Mouse (Mus musculus) hindbrain, embryonic 10.5 days (tissue): ENCODE results near the gene Gm20741. TPM values are rescaled to one million over a fixed set of nuclear protein-coding genes. Genes with fewer than 3 reads are reported as not detected.

Source experiments
- DNase-seq: peaks from one replicate; pipeline ENCODE4 v3.0.0-alpha.2; 2017; ENCODE audit warnings: low spot score
- H3K27ac ChIP-seq: fragments of 300-500 bp; sonication (generic); 2 replicates; pipeline ENCODE4 v1.5.1; 2016; ENCODE audit warnings: mild to moderate bottlenecking, moderate library complexity
- H3K27me3 ChIP-seq: fragments of 300-500 bp; sonication (generic); 2 replicates; pipeline ENCODE4 v1.6.1; 2016; ENCODE audit warnings: mild to moderate bottlenecking; ENCODE audit not compliant: poor library complexity, insufficient read depth, severe bottlenecking
- H3K36me3 ChIP-seq: fragments of 300-500 bp; sonication (generic); 2 replicates; pipeline ENCODE4 v1.6.1; 2016; ENCODE audit warnings: mild to moderate bottlenecking, moderate library complexity
- H3K4me1 ChIP-seq: fragments of 300-500 bp; sonication (generic); replicated peaks from 2 replicates; pipeline ENCODE4 v1.6.1; 2016; ENCODE audit warnings: mild to moderate bottlenecking
- H3K4me3 ChIP-seq: fragments of 300-500 bp; sonication (generic); 2 replicates; pipeline ENCODE4 v1.5.1; 2016; ENCODE audit warnings: mild to moderate bottlenecking, moderate library complexity
- H3K9me3 ChIP-seq: fragments of 300-500 bp; sonication (generic); 2 replicates; pipeline ENCODE4 v1.6.1; 2016; ENCODE audit warnings: mild to moderate bottlenecking, moderate library complexity
- WGBS: fragments of 180-500 bp; shearing (Covaris S2); methylation state at CpG from one replicate; pipeline ENCODE4 v1.1.7; 2016; 5-methylcytosine and 5-hydroxymethylcytosine counted together
- polyA plus RNA-seq: library from polyadenylated mRNA; unstranded; fragments of >200 nt; fragmentation: Nextera tagmentation; extraction: Ambion mirVana; gene quantifications from 2 replicates; pipeline ENCODE4 v1.2.1, GENCODE M21; 2016

Gene Gm20741
- polyA plus RNA-seq, result not detected in 2 replicates

DNA sequence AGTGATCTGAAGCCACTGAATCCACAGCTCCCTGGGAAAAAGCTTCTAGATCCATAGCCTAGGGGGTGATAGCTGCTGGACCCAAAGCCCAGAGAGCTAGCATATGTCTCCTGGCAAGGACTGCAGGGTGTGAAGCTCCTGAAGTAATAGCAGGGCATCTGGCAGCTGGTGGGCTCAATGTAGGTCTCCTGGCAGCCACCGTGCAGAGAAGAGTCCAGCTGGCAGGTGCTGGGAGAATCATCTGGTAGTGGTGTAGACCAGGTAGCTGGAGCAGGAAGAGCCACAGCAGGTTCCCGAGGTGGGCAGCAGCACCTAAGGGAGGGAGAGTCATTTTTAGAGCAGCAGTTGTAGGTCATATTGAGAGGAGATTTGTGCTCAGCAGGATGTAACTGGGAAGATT is at the start of gene Gm20741:
Gene Gm20741 (minus strand): TSS at position 394 of the 400 bp plus-strand sequence.
- no peak within 1 kb of the TSS for H3K27ac ChIP-seq
- H3K27me3 ChIP-seq, result no peaks in the 10 kb centered on the region
- 87% methylated on average over 2 of the region's 2 CpGs for WGBS
- H3K4me1 ChIP-seq, result no peaks in the 10 kb centered on the region
- no peak within 1 kb of the TSS for H3K4me3 ChIP-seq
- no peak for DNase-seq
- no peaks in the 10 kb centered on the region for H3K9me3 ChIP-seq
- no peaks in the 10 kb centered on the region for H3K36me3 ChIP-seq

- Histone ChIP-seq H3K4me1 (no peaks in the 10 kb centered on the region), H3K27ac (no peak overlapping the region), H3K4me3 (no peak overlapping the region), H3K9me3 (no peaks in the 10 kb centered on the region), H3K27me3 (no peaks in the 10 kb centered on the region), H3K36me3 (no peaks in the 10 kb centered on the region)
- WGBS, result 13% methylated on average over 5 of the region's 5 CpGs
- peak; percentile 33 for DNase-seq
Observed at GRCm38 (mm10) chr16:88851450-88851849, 39.4 kb upstream of the Gm20741 start.

DNA sequence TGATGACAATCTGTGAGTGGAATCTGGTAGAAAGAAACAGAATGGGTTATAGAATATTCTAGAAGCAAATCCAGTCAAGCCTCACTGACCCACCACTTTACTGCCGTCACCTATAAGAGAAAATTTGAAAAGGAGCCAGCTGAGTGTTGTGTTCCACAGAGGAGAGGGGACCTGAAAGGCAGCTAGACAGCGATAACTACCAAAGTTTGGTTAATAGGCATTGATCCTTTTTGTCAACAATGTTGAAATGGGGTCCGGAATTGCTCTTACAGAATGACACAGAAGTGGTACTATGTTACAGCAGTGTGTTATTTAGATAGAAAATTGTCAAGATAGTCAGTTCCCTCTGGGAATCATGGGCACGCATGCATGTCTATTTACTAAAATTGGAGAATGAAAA is 36.5 kb upstream of the Gm20741 start:
- Histone ChIP-seq H3K4me1 (no peaks in the 10 kb centered on the region), H3K36me3 (no peaks in the 10 kb centered on the region), H3K27ac (no peak overlapping the region), H3K4me3 (no peak overlapping the region), H3K27me3 (no peaks in the 10 kb centered on the region), H3K9me3 (no peaks in the 10 kb centered on the region)
- 86% methylated on average over 4 of the region's 4 CpGs for WGBS
- DNase-seq, result no peak

- Histone ChIP-seq H3K36me3 (no peaks in the 10 kb centered on the region), H3K9me3 (no peaks in the 10 kb centered on the region), H3K27me3 (no peaks in the 10 kb centered on the region), H3K4me3 (no peak overlapping the region), H3K27ac (no peak overlapping the region), H3K4me1 (no peaks in the 10 kb centered on the region)
- DNase-seq, result no peak
- WGBS, result 96% methylated on average over 1 of the region's 1 CpGs
Observed at GRCm38 (mm10) chr16:88847363-88847762, 35.3 kb upstream of the Gm20741 start.

DNA sequence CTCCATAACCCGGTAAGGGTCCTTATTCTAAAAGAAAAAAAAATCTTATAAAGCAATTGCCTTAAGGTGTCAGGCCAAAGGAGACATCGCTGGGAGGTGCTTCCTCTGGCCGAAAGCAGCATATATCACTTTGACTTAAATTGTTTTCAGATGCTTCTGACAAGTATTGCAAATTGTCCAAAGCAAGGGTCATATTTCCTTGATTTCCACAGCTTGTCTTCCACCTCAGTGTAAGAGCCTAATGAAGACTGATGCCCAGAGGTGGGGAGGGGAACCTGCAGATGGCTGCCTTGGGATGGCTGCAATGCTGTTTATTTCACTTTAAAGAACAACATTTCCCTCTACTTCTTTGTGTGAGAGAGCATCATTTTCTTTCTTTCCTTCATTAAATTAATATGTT is 15.0 kb upstream of the Gm20741 start:
- Histone ChIP-seq H3K4me1 (no peaks in the 10 kb centered on the region), H3K9me3 (no peaks in the 10 kb centered on the region), H3K27ac (no peak overlapping the region), H3K36me3 (no peaks in the 10 kb centered on the region), H3K27me3 (no peaks in the 10 kb centered on the region), H3K4me3 (no peak overlapping the region)
- no peak for DNase-seq
- WGBS, result 85% methylated on average over 3 of the region's 3 CpGs

DNA sequence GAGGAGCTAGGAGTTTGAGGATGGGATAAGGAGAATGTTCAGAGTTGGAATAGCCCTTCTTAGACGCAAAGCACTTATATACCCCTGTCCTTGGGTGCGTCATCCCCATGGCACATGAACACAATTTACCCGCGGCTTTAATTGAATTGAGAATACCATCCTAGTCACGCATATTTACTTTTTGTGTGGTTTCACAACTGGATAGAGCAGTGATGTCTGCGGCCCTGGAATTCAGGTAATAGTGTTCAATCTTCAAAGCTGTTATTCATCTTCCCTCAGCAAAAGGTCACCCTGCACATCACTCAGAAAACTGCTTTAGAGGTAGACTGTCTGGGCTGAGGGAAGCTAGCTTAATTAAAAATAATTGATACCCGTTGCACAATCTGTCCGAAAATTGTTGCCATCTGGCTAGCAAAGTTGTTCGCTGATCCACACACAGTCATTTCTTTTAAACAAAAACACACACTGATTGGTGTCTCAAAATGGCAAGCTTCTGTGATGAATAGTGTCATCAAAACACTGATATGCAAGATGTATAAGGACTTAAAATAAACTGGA is 14.2 kb upstream of the Gm20741 start, which contains the start of gene Krtap14:
Gene Krtap14 (minus strand): TSS at position 51 of the 558 bp plus-strand sequence.
- H3K36me3 ChIP-seq, result no peaks in the 10 kb centered on the region
- H3K9me3 ChIP-seq, result no peaks in the 10 kb centered on the region
- no peaks in the 10 kb centered on the region for H3K4me1 ChIP-seq
- no peaks in the 10 kb centered on the region for H3K27me3 ChIP-seq
- H3K4me3 ChIP-seq, result no peak within 1 kb of the TSS
- 87% methylated on average over 9 of the region's 9 CpGs for WGBS
- no peak within 1 kb of the TSS for H3K27ac ChIP-seq
- no peak for DNase-seq

GRCm38 (mm10) chr16:88823736-88824135 is 11.7 kb upstream of the Gm20741 start:
- Histone ChIP-seq H3K27me3 (no peaks in the 10 kb centered on the region), H3K4me3 (no peak overlapping the region), H3K9me3 (no peaks in the 10 kb centered on the region), H3K4me1 (no peaks in the 10 kb centered on the region), H3K27ac (no peak overlapping the region), H3K36me3 (no peaks in the 10 kb centered on the region)
- no peak for DNase-seq
- 79% methylated on average over 3 of the region's 3 CpGs for WGBS

GRCm38 (mm10) chr16:88820066-88820465 is 8.0 kb upstream of the Gm20741 start, which contains the start of gene Krtap15:
TSS of gene Krtap15 (plus strand) at chr16:88820215.
- DNase-seq, result no peak
- Histone ChIP-seq H3K4me3 (no peak within 1 kb of the TSS), H3K27ac (no peak within 1 kb of the TSS), H3K27me3 (no peaks in the 10 kb centered on the region), H3K9me3 (no peaks in the 10 kb centered on the region), H3K4me1 (no peaks in the 10 kb centered on the region), H3K36me3 (no peaks in the 10 kb centered on the region)
- WGBS, result 86% methylated on average over 3 of the region's 3 CpGs

DNA sequence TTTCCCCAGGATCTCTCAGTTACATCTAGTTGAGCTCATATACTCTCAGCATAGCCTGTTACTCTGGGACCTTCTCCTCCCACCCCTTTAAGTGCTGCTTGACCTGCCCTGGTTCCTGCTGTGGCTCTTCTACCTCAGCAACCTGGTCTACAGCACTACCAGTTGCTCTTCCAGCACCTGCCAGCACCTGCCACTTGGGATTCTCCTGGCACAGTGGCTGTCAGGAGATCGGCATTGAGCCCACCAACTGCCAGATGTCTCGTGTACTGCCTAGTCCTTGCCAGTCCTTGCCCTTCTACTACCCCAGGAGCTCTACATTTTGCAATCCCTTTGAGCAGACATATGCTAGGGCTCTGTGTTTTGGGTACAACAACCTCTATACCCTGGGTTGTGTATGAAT is 25.2 kb downstream of the Gm20741 start:
- Histone ChIP-seq H3K36me3 (no peaks in the 10 kb centered on the region), H3K4me3 (no peak overlapping the region), H3K27ac (no peak overlapping the region), H3K4me1 (no peaks in the 10 kb centered on the region), H3K9me3 (no peaks in the 10 kb centered on the region), H3K27me3 (no peaks in the 10 kb centered on the region)
- DNase-seq, result no peak
- 85% methylated on average over 2 of the region's 2 CpGs for WGBS

- WGBS, result 87% methylated on average over 6 of the region's 6 CpGs
- Histone ChIP-seq H3K27me3 (no peaks in the 10 kb centered on the region), H3K36me3 (no peaks in the 10 kb centered on the region), H3K9me3 (no peaks in the 10 kb centered on the region), H3K4me1 (no peaks in the 10 kb centered on the region), H3K4me3 (no peak within 1 kb of the TSS), H3K27ac (no peak within 1 kb of the TSS)
- DNase-seq, result no peak
Observed at GRCm38 (mm10) chr16:88777596-88777995, 34.4 kb downstream of the Gm20741 start, which contains the start of gene Gm5965. TSS of gene Gm5965 (plus strand) at chr16:88777896.

DNA sequence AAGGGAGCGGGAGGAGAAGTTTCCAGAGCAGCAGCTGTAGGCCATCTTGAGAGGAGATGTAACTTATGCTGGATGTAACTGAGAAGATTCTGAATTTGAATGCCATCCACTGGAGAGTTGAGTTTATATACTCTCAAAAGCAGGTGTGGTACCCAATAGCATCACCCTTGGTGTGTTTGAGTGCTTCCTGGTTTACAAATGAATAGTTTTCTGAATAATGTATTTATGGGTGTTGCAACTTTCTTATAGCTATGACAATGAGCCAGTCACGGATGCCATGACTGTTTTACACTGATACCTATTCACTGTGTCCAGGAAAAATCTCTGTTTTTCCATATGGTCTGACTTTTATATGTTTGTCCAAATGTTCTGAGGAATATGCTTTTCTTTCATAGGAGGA is 37.9 kb downstream of the Gm20741 start, which contains the start of gene 2310057N15Rik:
Gene 2310057N15Rik (minus strand): TSS at position 101 of the 400 bp plus-strand sequence.
- WGBS, result 88% methylated on average over 2 of the region's 2 CpGs
- no peaks in the 10 kb centered on the region for H3K9me3 ChIP-seq
- H3K4me3 ChIP-seq, result no peak within 1 kb of the TSS
- no peak within 1 kb of the TSS for H3K27ac ChIP-seq
- DNase-seq, result no peak
- no peaks in the 10 kb centered on the region for H3K4me1 ChIP-seq
- H3K27me3 ChIP-seq, result no peaks in the 10 kb centered on the region
- H3K36me3 ChIP-seq, result no peaks in the 10 kb centered on the region
